Mouse (Mus musculus): ENCODE data around the gene Ms4a1.

GRCm38 (mm10) chr19:11261522-11261921 is 4.5 kb downstream of the Ms4a1 start:
- TF ChIP-seq CTCF (IDR thresholded peaks at IDR 0.05; ENCODE audit: low read depth, low read length): no peak
- TF ChIP-seq POLR2A (IDR thresholded peaks at IDR 0.05; ENCODE audit: extremely low read depth, insufficient read depth, low read length): no peak

Measured in liver, adult 2 months (tissue).